Mouse (Mus musculus) central nervous system, embryonic 18 days (tissue): ENCODE results near the gene Olfr1459. TPM values are rescaled to one million over a fixed set of nuclear protein-coding genes. Genes with fewer than 3 reads are reported as not detected.

ENCODE experiments used
- polyA plus RNA-seq: library from polyadenylated mRNA; depleted of rRNA; stranded (reverse); fragments of >200 nt; gene quantifications from 2 replicates; pipeline ENCODE4 v1.2.3, GENCODE M21; 2012; rRNA removed

Gene Olfr1459
- not detected in 2 replicates for polyA plus RNA-seq

DNA sequence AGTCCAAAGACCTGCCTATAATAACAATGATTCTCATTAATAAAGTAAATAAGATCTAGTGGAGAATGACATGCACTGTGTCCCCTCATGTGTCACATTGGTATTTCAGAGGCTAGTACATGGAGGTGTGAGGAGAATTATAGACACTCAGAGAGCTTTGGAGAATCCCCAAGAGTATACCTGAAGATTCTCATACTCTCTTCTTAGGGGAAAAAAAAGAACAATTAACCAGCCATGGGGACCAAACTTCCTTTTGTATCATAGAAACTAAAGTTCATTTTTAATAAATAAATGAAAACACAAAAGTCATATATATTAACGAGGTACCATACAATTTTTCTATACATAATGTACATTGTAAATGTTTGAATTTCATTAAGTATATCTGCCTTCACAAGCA, at the start of gene Olfr1459:
Gene Olfr1459 (minus strand): TSS at position 101 of the 400 bp plus-strand sequence.

DNA sequence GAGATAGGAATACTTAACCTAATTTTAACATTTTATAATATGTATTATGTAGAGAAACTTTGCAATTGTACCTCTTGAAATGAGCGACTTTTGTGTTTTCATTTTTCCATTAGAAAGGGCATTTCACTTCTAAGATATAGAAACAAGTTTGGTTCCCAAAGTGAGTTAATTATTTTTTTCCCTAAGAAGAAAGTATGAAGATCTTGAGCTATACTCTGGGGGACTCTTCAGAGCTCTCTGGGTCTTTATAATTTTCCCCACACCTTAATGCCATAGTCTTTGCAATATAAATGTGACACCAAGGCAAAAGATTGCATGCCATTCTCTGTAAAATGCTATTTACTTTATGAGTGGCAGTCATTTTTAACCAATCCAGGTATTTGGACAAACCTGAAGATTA, 36.1 kb upstream of the Olfr1459 start, which contains the start of gene Olfr1462:
Gene Olfr1462 (plus strand): TSS at position 301 of the 400 bp plus-strand sequence.

DNA sequence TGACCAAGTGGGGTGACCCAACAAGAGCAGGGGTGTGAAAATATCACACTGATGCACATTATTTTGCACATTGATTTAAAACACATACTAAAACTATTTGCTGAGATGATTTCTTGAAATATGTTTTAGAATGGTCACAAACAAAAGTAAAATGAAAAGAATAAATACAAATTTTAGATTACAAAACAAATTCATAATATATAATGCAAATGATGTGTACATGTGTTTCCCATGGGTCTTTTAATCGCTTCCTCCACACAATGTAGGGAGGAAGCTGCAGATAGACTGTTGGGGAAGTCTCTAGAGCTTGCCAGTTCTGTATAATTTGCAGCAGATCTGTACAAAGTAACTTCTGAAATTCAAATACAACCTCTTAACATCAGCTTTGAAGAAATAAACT, 13.4 kb upstream of the Olfr1459 start, which contains the start of gene Olfr1461:
Gene Olfr1461 (plus strand): TSS at position 301 of the 400 bp plus-strand sequence.

DNA sequence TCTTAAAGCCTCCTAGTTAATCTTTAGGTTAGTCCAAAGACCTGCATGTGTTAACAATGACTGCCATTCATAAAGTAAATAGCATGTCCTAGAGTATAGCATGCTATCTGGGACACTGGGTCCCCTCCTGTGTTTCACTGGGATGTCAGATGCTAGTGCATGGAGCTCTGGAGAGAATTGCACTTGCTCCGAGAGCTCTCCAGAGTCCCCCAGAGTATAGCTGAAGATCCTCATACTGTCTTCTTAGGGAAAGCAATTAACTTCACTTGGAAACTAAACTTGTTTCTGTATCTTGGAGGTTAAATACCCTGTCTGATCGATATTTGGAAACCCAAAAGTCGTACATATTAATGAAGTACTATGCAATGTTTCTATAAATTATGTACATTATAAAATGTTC, 42.7 kb downstream of the Olfr1459 start, which contains the start of gene Olfr1458:
Gene Olfr1458 (minus strand): TSS at position 101 of the 400 bp plus-strand sequence.

DNA sequence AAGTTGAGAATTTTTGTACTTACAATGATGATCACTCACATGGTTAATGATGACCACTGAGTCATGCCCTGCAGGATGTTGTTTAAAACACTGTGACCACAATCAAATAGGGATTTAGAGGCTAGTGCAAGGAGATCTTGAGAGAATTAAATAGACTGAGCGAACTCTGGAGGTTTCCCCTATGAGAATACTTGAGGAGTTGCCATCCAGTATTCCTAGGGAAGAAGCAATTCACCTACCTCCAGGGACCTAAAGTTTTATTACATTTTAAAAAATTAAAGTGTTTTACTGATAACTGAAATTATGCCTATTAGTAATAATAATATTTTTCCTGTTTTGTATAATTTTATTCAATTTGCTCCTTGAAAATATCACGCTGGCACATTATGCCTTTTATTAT, 51.6 kb downstream of the Olfr1459 start, which contains the start of gene Olfr1457:
Gene Olfr1457 (minus strand): TSS at position 101 of the 400 bp plus-strand sequence.

Other genes with a start within 250 kb of the Olfr1459 start
- not detected in 2 replicates for gene Olfr1447, start 245.8 kb downstream of the Olfr1459 start, polyA plus RNA-seq
- gene Olfr1448, start 225.1 kb downstream of the Olfr1459 start, polyA plus RNA-seq, result not detected in 2 replicates
- not detected in 2 replicates for gene Olfr1449, start 218.7 kb downstream of the Olfr1459 start, polyA plus RNA-seq
- not detected in 2 replicates for gene Olfr1450, start 199.3 kb downstream of the Olfr1459 start, polyA plus RNA-seq
- gene Olfr1451, start 154.5 kb downstream of the Olfr1459 start, polyA plus RNA-seq, result not detected in 2 replicates
- not detected in 2 replicates for gene Olfr1453, start 121.2 kb downstream of the Olfr1459 start, polyA plus RNA-seq
- not detected in 2 replicates for gene Olfr1454, start 88.9 kb downstream of the Olfr1459 start, polyA plus RNA-seq
- not detected in 2 replicates for gene Olfr1457, start 51.7 kb downstream of the Olfr1459 start, polyA plus RNA-seq
- not detected in 2 replicates for gene Olfr1458, start 42.8 kb downstream of the Olfr1459 start, polyA plus RNA-seq
- not detected in 2 replicates for gene Olfr1461, start 13.5 kb upstream of the Olfr1459 start, polyA plus RNA-seq
- not detected in 2 replicates for gene Olfr1462, start 36.2 kb upstream of the Olfr1459 start, polyA plus RNA-seq
- gene Olfr1463, start 81.8 kb upstream of the Olfr1459 start, polyA plus RNA-seq, result not detected in 2 replicates
- not detected in 2 replicates for gene Olfr1465, start 166.0 kb upstream of the Olfr1459 start, polyA plus RNA-seq
- not detected in 2 replicates for gene Olfr1466, start 189.3 kb upstream of the Olfr1459 start, polyA plus RNA-seq
- not detected in 2 replicates for gene Olfr1467, start 212.7 kb upstream of the Olfr1459 start, polyA plus RNA-seq